8 mouse cellular contexts compared by ENCODE assay signal in genomic region chr5:136907587-136907986, GRCm38 (mm10). TPM values are rescaled to one million over a fixed set of nuclear protein-coding genes. Genes with fewer than 3 reads are reported as not detected.
DNase-seq lines count a peak whose midpoint lies in the region; ATAC-seq lines count a peak whose summit lies in the region.

No protein-coding gene starts in this region.

- no peaks in the 10 kb centered on the region for H3K27me3 ChIP-seq in kidney, embryonic 16.5 days (ENCODE audit: insufficient read depth, low read length)
- no peaks in the 10 kb centered on the region for H3K27me3 ChIP-seq in embryonic facial prominence, embryonic 10.5 days (replicated peaks; ENCODE audit: low read depth, poor library complexity, severe bottlenecking)
- no peaks in the 10 kb centered on the region for H3K27me3 ChIP-seq in hindbrain, embryonic 15.5 days
- H3K27me3 ChIP-seq in midbrain, embryonic 15.5 days (replicated peaks), result no peaks in the 10 kb centered on the region

- no peak for DNase-seq in kidney, postnatal 25 days
- DNase-seq in embryonic facial prominence, embryonic 10.5 days (ENCODE audit: low spot score), result no peak
- no peak for DNase-seq in right cerebral cortex, adult 18-20 months
- DNase-seq in ovary, postnatal 10 days (ENCODE audit: low spot score), result no peak
- DNase-seq in spleen, adult 12 weeks (ENCODE audit: low spot score), result no peak

- peak; percentile 23; the same call in 1 of the 2 replicates for ATAC-seq in kidney, embryonic 16.5 days (ENCODE audit: low FRiP score, low TSS enrichment)
- ATAC-seq in hindbrain, embryonic 15.5 days (ENCODE audit: low FRiP score, low read depth), result peak; percentile 35
- peak; percentile 40 for ATAC-seq in midbrain, embryonic 15.5 days (replicated peaks)

- H3K9me3 ChIP-seq in kidney, embryonic 16.5 days (ENCODE audit: low read length), result peaks cover 4% of the 10 kb centered on the region; the same call in 1 of the 2 replicates
- no peaks in the 10 kb centered on the region for H3K9me3 ChIP-seq in embryonic facial prominence, embryonic 10.5 days
- H3K9me3 ChIP-seq in hindbrain, embryonic 15.5 days, result no peaks in the 10 kb centered on the region
- H3K9me3 ChIP-seq in midbrain, embryonic 15.5 days, result no peaks in the 10 kb centered on the region

- 41% methylated on average over 9 of the region's 9 CpGs for WGBS in kidney, embryonic 16.5 days
- WGBS in embryonic facial prominence, embryonic 10.5 days, result 45% methylated on average over 9 of the region's 9 CpGs
- WGBS in hindbrain, embryonic 15.5 days, result 44% methylated on average over 9 of the region's 9 CpGs
- 46% methylated on average over 9 of the region's 9 CpGs for WGBS in midbrain, embryonic 15.5 days

- H3K4me1 ChIP-seq in kidney, embryonic 16.5 days (ENCODE audit: insufficient read depth, low read length), result peaks cover 13% of the 10 kb centered on the region
- peaks cover 18% of the 10 kb centered on the region for H3K4me1 ChIP-seq in embryonic facial prominence, embryonic 10.5 days
- H3K4me1 ChIP-seq in hindbrain, embryonic 15.5 days (replicated peaks), result peaks cover 21% of the 10 kb centered on the region
- H3K4me1 ChIP-seq in midbrain, embryonic 15.5 days, result peaks cover 16% of the 10 kb centered on the region

- H3K27ac ChIP-seq in kidney, embryonic 16.5 days (ENCODE audit: low read length), result peak overlapping the region; percentile 24; the same call in 1 of the 2 replicates
- peak overlapping the region; percentile 79 for H3K27ac ChIP-seq in embryonic facial prominence, embryonic 10.5 days (replicated peaks)
- H3K27ac ChIP-seq in hindbrain, embryonic 15.5 days (replicated peaks), result peak overlapping the region; percentile 76
- H3K27ac ChIP-seq in midbrain, embryonic 15.5 days, result peak overlapping the region; percentile 66; the same call in 1 of the 2 replicates

- H3K4me2 ChIP-seq in kidney, embryonic 16.5 days (replicated peaks; ENCODE audit: low read depth, low read length), result peak overlapping the region; percentile 73
- peak overlapping the region; percentile 65 for H3K4me2 ChIP-seq in hindbrain, embryonic 15.5 days
- H3K4me2 ChIP-seq in midbrain, embryonic 15.5 days, result peak overlapping the region; percentile 58

- H3K36me3 ChIP-seq in kidney, embryonic 16.5 days (ENCODE audit: insufficient read depth, low read length), result peaks cover 10% of the 10 kb centered on the region
- peaks cover 21% of the 10 kb centered on the region for H3K36me3 ChIP-seq in embryonic facial prominence, embryonic 10.5 days (replicated peaks)
- H3K36me3 ChIP-seq in hindbrain, embryonic 15.5 days, result peaks cover 19% of the 10 kb centered on the region
- peaks cover 8% of the 10 kb centered on the region; the same call in 1 of the 2 replicates for H3K36me3 ChIP-seq in midbrain, embryonic 15.5 days (replicated peaks)

- peak overlapping the region; percentile 62 for H3K9ac ChIP-seq in kidney, embryonic 16.5 days (replicated peaks; ENCODE audit: low read length)
- H3K9ac ChIP-seq in hindbrain, embryonic 15.5 days, result peak overlapping the region; percentile 73
- H3K9ac ChIP-seq in midbrain, embryonic 15.5 days, result peak overlapping the region; percentile 33; the same call in 1 of the 2 replicates

- H3K4me3 ChIP-seq in kidney, embryonic 16.5 days (ENCODE audit: low read length), result peak overlapping the region; percentile 90
- peak overlapping the region; percentile 76 for H3K4me3 ChIP-seq in embryonic facial prominence, embryonic 10.5 days
- peak overlapping the region; percentile 72 for H3K4me3 ChIP-seq in hindbrain, embryonic 15.5 days
- peak overlapping the region; percentile 84 for H3K4me3 ChIP-seq in midbrain, embryonic 15.5 days

RNA-seq across cellular contexts. Expression of gene Ift22, which starts 0.4 kb away (rescaled TPM):
- polyA plus RNA-seq in kidney, embryonic 16.5 days (2015; fragmentation: Nextera tagmentation; extraction: Ambion mirVana), result 87.8 and 88.1 TPM in 2 replicates
- 77.9 and 86.1 TPM in 2 replicates for polyA plus RNA-seq in embryonic facial prominence, embryonic 10.5 days (2016; fragmentation: Nextera tagmentation; extraction: Ambion mirVana)
- polyA plus RNA-seq in hindbrain, embryonic 15.5 days (2015; fragmentation: Nextera tagmentation; extraction: Ambion mirVana), result 129 and 131 TPM in 2 replicates
- polyA plus RNA-seq in midbrain, embryonic 15.5 days (2015; fragmentation: Nextera tagmentation; extraction: Ambion mirVana), result 125 and 132 TPM in 2 replicates

RNA-seq across cellular contexts. Expression of gene Col26a1, which starts 24.6 kb away (rescaled TPM):
- polyA plus RNA-seq in kidney, embryonic 16.5 days (2015; fragmentation: Nextera tagmentation; extraction: Ambion mirVana), result 48.1 and 51.5 TPM in 2 replicates
- polyA plus RNA-seq in embryonic facial prominence, embryonic 10.5 days (2016; fragmentation: Nextera tagmentation; extraction: Ambion mirVana), result 103 and 118 TPM in 2 replicates
- polyA plus RNA-seq in hindbrain, embryonic 15.5 days (2015; fragmentation: Nextera tagmentation; extraction: Ambion mirVana), result 37.8 and 41.8 TPM in 2 replicates
- polyA plus RNA-seq in midbrain, embryonic 15.5 days (2015; fragmentation: Nextera tagmentation; extraction: Ambion mirVana), result 31.6 and 34.3 TPM in 2 replicates

RNA-seq across cellular contexts. Expression of gene Fis1, which starts 45.5 kb away (rescaled TPM):
- 291 and 296 TPM in 2 replicates for polyA plus RNA-seq in kidney, embryonic 16.5 days (2015; fragmentation: Nextera tagmentation; extraction: Ambion mirVana)
- polyA plus RNA-seq in embryonic facial prominence, embryonic 10.5 days (2016; fragmentation: Nextera tagmentation; extraction: Ambion mirVana), result 267 and 272 TPM in 2 replicates
- 360 and 375 TPM in 2 replicates for polyA plus RNA-seq in hindbrain, embryonic 15.5 days (2015; fragmentation: Nextera tagmentation; extraction: Ambion mirVana)
- 357 and 367 TPM in 2 replicates for polyA plus RNA-seq in midbrain, embryonic 15.5 days (2015; fragmentation: Nextera tagmentation; extraction: Ambion mirVana)

RNA-seq across cellular contexts. Expression of gene Cldn15, which starts 58.8 kb away (rescaled TPM):
- polyA plus RNA-seq in kidney, embryonic 16.5 days (2015; fragmentation: Nextera tagmentation; extraction: Ambion mirVana), result 4.0 and 4.9 TPM in 2 replicates
- polyA plus RNA-seq in embryonic facial prominence, embryonic 10.5 days (2016; fragmentation: Nextera tagmentation; extraction: Ambion mirVana), result 0.10 and 0.29 TPM in 2 replicates
- 0.19 and 0.38 TPM in 2 replicates for polyA plus RNA-seq in hindbrain, embryonic 15.5 days (2015; fragmentation: Nextera tagmentation; extraction: Ambion mirVana)
- polyA plus RNA-seq in midbrain, embryonic 15.5 days (2015; fragmentation: Nextera tagmentation; extraction: Ambion mirVana), result 0.18 and 0.36 TPM in 2 replicates

Comparison
In these comparisons a context has a peak if more than half of its experiments do, and no peak if none do; other contexts are left out.
1. H3K27ac ChIP-seq: peak in every context shown above with its lines; median percentile 79 in embryonic facial prominence, embryonic 10.5 days; 76 in hindbrain, embryonic 15.5 days; 66 in midbrain, embryonic 15.5 days; 24 in kidney, embryonic 16.5 days.